Mouse (Mus musculus) limb, embryonic 11.5 days (tissue): Measurements from ENCODE around the gene Cd6. TPM values are rescaled to one million over a fixed set of nuclear protein-coding genes. Genes with fewer than 3 reads are reported as not detected.

Experiments
- ATAC-seq: fragments of 200-750 bp; cut with Nextera tagmentation; 2 replicates; pipeline ENCODE4 v1.8.0; 2017; ENCODE audit warnings: low read depth; ENCODE audit not compliant: insufficient number of reproducible peaks, low FRiP score, low TSS enrichment
- DNase-seq: peaks from one replicate; pipeline ENCODE4 v3.0.0-alpha.2; 2015; ENCODE audit warnings: low spot score
- H3K27ac ChIP-seq: fragments of 300-500 bp; sonication (generic); replicated peaks from 2 replicates; pipeline ENCODE4 v1.5.1; 2014; ENCODE audit warnings: low read depth, mild to moderate bottlenecking, low read length
- H3K27me3 ChIP-seq: fragments of 300-500 bp; sonication (generic); 2 replicates; pipeline ENCODE4 v1.6.1; 2014; ENCODE audit warnings: mild to moderate bottlenecking, low read length, mixed read lengths; ENCODE audit not compliant: control insufficient read depth, insufficient read depth
- H3K36me3 ChIP-seq: fragments of 300-500 bp; sonication (generic); 2 replicates; pipeline ENCODE4 v1.6.1; 2014; ENCODE audit warnings: mild to moderate bottlenecking, low read length, moderate library complexity, mixed read lengths; ENCODE audit not compliant: control insufficient read depth, insufficient read depth
- H3K4me1 ChIP-seq: fragments of 300-500 bp; sonication (generic); 2 replicates; pipeline ENCODE4 v1.6.1; 2014; ENCODE audit warnings: low read length, mixed read lengths; ENCODE audit not compliant: control insufficient read depth, insufficient read depth
- H3K4me2 ChIP-seq: fragments of 300-500 bp; sonication (generic); 2 replicates; pipeline ENCODE4 v1.6.1; 2014; ENCODE audit warnings: low read depth, mild to moderate bottlenecking, moderate library complexity; ENCODE audit not compliant: severe bottlenecking
- H3K4me3 ChIP-seq: fragments of 300-500 bp; sonication (generic); 2 replicates; pipeline ENCODE4 v1.5.1; 2014; ENCODE audit warnings: low read depth, low read length
- H3K9ac ChIP-seq: fragments of 300-500 bp; sonication (generic); 2 replicates; pipeline ENCODE4 v1.6.1; 2014; ENCODE audit warnings: mild to moderate bottlenecking, low read length
- H3K9me3 ChIP-seq: fragments of 300-500 bp; sonication (generic); 2 replicates; pipeline ENCODE4 v1.6.1; 2016; ENCODE audit warnings: low read length; ENCODE audit not compliant: control insufficient read depth
- WGBS: fragments of 180-500 bp; shearing (Covaris S2); extraction: QIAGEN DNeasy Blood & Tissue Kit; methylation state at CpG from one replicate; pipeline ENCODE4 v1.1.7; 2014; 5-methylcytosine and 5-hydroxymethylcytosine counted together
- polyA plus RNA-seq: library from polyadenylated mRNA; unstranded; fragments of >200 nt; fragmentation: Nextera tagmentation; extraction: Ambion mirVana; gene quantifications from 2 replicates; pipeline ENCODE4 v1.2.1, GENCODE M21; 2014

Gene Cd6
- polyA plus RNA-seq: 0.13 and 0.20 TPM in 2 replicates

DNA sequence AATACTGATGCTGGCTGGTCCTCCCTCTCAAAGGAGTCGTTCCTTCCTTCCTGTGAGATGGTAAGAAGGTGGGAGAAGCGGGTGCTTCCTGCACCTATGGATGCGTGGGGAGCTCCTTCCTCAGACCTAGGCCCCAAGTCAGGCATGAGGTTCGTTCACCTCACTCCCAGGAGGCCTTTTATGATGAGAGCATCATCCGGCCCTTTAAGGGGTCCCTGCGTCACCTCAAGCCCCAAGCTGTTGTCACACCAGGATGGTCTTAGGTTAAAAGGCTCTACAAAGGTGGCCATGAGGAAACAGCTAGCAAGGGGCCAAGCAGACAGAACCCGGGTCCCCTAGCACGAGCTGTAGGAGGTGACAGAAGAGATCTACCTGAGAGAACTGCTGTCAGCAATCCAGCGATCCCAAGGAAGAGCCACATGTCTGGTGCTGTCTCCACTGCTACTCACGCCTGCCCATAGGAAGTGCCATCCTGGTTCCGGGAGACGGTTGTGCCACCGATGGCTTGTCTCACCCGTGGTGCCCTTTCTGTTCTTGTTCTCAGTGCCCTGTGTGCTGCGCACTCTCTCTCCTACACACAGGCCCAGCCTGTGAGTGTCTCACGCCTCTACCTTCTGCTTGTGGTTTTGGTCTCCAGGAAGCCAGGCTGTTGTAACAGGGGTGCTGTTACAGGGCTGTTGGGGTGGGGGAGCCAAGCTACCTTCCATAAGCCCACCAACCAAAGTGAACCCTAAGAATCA lies at the start of gene Cd6:
Gene Cd6, minus strand, starts transcription at position 623 of the 740 bp plus-strand sequence.
- H3K4me1 ChIP-seq: no peaks in the 10 kb centered on the region
- ATAC-seq (no peak), DNase-seq (no peak)
- H3K27ac ChIP-seq: no peak within 1 kb of the TSS
- H3K9ac ChIP-seq: no peak within 1 kb of the TSS
- no peak within 1 kb of the TSS for H3K4me3 ChIP-seq
- H3K27me3 ChIP-seq: no peaks in the 10 kb centered on the region
- WGBS: 88% methylated on average over 16 of the region's 16 CpGs
- H3K36me3 ChIP-seq: no peaks in the 10 kb centered on the region
- H3K4me2 ChIP-seq: no peak within 1 kb of the TSS
- H3K9me3 ChIP-seq: no peaks in the 10 kb centered on the region

DNA sequence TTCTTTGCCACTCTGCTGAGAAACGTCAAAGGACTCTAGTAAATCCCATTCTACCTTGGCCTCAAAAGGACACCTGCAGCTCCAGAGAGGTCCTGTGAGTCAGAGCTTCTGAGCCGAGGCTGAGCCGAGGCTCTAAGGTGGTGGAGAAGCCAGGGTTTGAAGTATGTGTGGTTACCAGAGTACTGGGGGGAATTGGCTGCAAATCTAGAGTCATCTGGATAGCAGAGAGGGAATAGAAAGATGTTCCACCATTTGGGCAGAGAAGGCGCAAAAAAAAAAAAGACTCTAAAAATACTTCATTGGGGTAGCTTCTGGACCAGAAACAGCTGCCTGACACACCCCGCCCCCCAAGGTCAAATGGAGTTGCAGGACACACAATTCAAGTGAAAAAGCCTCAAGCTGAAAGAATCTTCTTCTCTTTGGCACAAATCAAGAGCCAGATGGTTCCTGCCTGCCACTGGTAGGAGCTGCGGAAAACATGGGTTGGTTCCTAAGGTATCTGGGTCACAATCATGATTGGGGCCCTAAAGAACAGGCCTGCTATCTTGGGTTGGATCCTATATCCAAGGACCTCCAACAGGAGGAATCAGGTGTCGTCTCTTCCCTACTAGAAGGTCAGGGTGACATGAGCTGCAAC lies 48.5 kb upstream of the Cd6 start:
- WGBS: 90% methylated on average over 7 of the region's 7 CpGs
- Histone ChIP-seq H3K4me1 (peaks cover 10% of the 10 kb centered on the region; the same call in 1 of the 2 replicates), H3K27me3 (no peaks in the 10 kb centered on the region), H3K9me3 (no peaks in the 10 kb centered on the region), H3K4me2 (no peak overlapping the region), H3K36me3 (peaks cover 9% of the 10 kb centered on the region; the same call in 1 of the 2 replicates), H3K27ac (no peak overlapping the region), H3K9ac (no peak overlapping the region), H3K4me3 (no peak overlapping the region)
- ATAC-seq (no peak), DNase-seq (no peak)

DNA sequence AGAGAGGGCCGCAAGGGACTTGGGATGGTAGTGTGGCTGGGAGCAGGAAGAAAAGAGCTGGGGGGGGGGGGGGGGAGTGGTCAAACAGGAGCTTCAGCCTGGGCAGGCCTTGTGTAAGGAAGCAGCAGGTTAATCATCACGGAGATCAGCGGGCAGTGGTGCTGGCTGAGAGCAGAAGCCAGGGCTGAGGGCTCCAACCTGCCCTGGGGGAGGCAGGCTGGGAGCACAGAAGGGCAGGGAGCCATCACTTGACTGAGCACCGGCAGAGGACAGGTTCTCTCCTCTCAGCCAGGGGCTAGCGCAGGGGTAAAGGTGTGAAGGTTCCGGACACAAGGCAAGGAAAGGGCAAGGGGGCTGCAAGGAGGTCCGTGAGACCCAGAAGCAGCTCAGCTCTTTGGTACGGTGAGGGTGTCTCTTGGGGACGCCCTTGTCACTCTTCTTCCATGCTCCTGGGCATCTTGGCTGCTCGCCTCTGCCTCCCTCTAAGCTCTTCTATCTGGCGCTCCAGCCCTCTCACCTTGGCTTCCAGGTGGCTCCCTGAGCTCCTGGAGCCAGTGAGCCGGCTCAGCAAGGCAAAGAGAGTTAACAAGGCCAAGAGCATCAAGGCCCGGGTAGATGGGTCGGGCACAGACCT lies 41.6 kb upstream of the Cd6 start:
- no peak overlapping the region for H3K9ac ChIP-seq

DNA sequence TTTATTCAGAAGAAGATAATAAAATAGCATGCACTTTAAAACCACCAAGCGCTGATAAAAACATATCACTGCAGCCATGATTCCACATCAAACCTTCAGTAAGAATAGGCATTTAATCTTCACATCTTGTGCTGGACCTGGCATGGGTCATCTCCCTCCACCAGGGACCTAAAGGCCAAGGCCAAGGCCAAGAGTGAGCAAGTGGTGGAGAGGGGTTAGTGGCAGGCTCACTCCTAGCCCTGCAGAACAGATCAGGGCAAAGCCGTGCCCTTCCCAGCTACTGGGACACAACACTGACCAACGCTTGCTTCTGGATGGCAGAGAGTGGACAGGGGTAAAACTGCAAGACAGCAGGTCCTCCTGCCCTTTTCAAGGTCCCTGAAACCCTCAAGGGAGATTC lies 40.8 kb upstream of the Cd6 start:
- ATAC-seq (no peak), DNase-seq (no peak)
- H3K9ac ChIP-seq: no peak overlapping the region
- H3K9me3 ChIP-seq: no peaks in the 10 kb centered on the region
- no peaks in the 10 kb centered on the region for H3K27me3 ChIP-seq
- peaks cover 10% of the 10 kb centered on the region for H3K4me1 ChIP-seq
- H3K36me3 ChIP-seq: peaks cover 20% of the 10 kb centered on the region
- no peak overlapping the region for H3K4me2 ChIP-seq
- H3K4me3 ChIP-seq: no peak overlapping the region
- WGBS: 92% methylated on average over 3 of the region's 3 CpGs
- no peak overlapping the region for H3K27ac ChIP-seq

More for the DNA sequence above, 41.6 kb upstream of the Cd6 start:
- no peak overlapping the region for H3K27ac ChIP-seq
- no peak for ATAC-seq
- no peak for DNase-seq
- no peak overlapping the region for H3K4me3 ChIP-seq
- H3K9me3 ChIP-seq: no peaks in the 10 kb centered on the region
- peaks cover 10% of the 10 kb centered on the region for H3K4me1 ChIP-seq
- no peak overlapping the region for H3K4me2 ChIP-seq
- H3K27me3 ChIP-seq: no peaks in the 10 kb centered on the region
- peaks cover 15% of the 10 kb centered on the region for H3K36me3 ChIP-seq
- 80% methylated on average over 14 of the region's 14 CpGs for WGBS

DNA sequence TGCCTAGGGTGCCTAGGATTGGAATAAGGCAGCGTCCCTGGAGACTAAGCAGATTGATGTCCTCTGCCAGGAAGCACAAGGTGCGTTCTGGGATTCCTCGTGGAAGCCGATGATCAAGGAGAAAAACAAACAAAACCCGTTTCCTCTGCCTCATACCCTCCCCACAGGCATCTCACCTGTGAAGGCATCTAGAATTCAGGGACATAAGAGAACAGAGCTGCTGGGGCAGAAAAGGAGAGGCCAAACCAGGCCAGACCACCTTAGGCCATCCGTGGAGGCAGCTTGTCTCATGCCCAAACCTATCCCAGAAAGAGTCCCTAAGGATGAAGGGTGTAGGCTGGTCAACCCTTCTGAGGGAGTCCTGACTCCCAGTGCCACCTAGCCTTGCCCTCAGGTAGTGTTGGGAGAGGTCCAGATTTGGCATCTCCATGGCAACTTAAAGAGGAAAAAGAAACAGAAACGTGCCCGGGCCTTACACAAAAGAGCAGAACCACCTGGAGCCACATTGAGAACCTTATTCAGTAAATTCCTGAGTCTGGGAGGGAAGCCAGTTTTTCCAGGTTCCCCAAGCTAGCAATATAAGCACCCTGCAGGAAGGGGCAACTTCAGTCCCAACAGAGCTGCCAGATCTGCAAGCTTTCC lies 40.1 kb upstream of the Cd6 start, which contains the start of gene Tmem132a:
Gene Tmem132a, minus strand, starts transcription at position 55 of the 642 bp plus-strand sequence.
- Histone ChIP-seq H3K4me2 (peak within 1 kb of the TSS; percentile 85), H3K9ac (peak within 1 kb of the TSS; percentile 96), H3K36me3 (peaks cover 24% of the 10 kb centered on the region), H3K9me3 (no peaks in the 10 kb centered on the region), H3K27ac (peak within 1 kb of the TSS; percentile 88), H3K4me1 (peaks cover 10% of the 10 kb centered on the region), H3K4me3 (peak within 1 kb of the TSS; percentile 67), H3K27me3 (no peaks in the 10 kb centered on the region)
- peak; percentile 22 for ATAC-seq
- WGBS: 3% methylated on average over 8 of the region's 8 CpGs
- DNase-seq: no peak

DNA sequence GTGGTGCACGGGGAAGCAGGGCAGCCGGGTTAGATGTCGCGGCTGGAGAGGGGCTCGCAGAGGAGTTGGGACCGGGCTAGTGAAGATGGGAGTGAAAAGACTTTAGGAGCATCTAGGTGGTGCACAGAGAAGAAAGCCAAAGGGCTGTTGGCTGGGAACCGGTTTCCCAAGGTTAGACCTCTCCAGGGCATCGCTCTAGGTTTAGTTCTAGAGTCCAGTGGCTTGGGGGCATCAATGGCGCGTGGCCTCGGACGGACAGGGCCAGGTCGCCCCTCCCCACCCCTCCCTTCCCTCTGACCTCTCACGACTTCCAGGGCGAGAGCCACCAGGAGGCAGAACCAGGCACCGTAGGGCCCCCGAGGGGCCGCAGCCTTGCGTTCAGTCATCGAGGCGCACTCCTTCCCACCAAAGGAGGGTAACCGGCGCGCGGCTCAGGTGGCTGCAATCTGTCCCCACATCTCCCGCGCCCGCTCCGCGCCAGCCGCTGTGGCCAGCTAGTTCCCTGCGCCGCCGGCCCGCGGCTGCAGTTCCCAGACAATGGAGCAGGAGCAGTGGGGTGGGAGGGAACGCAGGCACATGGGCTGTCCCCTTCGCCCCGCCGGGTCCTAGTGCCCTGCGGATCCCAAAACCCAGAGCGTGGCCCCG lies 39.5 kb upstream of the Cd6 start:
- ATAC-seq (peak; percentile 90), DNase-seq (peak; percentile 91)
- H3K9me3 ChIP-seq: no peaks in the 10 kb centered on the region
- no peaks in the 10 kb centered on the region for H3K27me3 ChIP-seq
- H3K4me2 ChIP-seq: peak overlapping the region; percentile 85
- peaks cover 27% of the 10 kb centered on the region for H3K36me3 ChIP-seq
- H3K4me3 ChIP-seq: peak overlapping the region; percentile 67
- peak overlapping the region; percentile 88 for H3K27ac ChIP-seq
- H3K9ac ChIP-seq: peak overlapping the region; percentile 96
- under 1% methylated on average over 43 of the region's 43 CpGs for WGBS
- H3K4me1 ChIP-seq: peaks cover 10% of the 10 kb centered on the region

DNA sequence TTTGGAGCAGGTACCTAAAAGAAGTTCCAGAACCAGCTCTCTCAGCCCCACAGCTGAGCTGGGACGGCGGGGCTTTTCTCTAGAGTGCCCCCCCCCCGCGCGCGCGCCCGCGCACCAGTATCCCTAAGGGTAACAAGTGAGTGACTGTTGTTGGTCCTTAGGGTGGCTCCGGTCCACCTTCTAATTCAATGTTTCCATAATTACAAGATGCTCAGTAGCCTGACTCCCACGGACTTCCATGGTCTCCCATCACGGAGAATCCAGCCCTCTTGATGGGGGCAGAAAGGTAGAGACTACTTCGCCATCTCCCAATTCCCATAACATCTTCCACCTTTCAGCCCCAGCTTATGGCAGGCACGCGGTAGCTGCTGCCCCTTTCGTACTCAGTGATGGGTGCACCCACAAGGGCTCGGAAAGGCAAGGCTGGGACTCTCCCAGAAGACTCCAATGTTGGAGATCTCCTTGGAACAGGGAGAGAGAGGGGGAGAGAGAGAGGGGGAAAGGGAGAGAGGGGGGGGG lies 38.8 kb upstream of the Cd6 start:
- peak; percentile 56 for DNase-seq
- peak; percentile 11; the same call in 1 of the 2 replicates for ATAC-seq
- H3K4me1 ChIP-seq: peaks cover 10% of the 10 kb centered on the region

More for the DNA sequence above, 38.8 kb upstream of the Cd6 start:
- Histone ChIP-seq H3K4me2 (peak overlapping the region; percentile 85), H3K9ac (peak overlapping the region; percentile 96), H3K4me3 (peak overlapping the region; percentile 67), H3K27ac (no peak overlapping the region), H3K36me3 (peaks cover 27% of the 10 kb centered on the region), H3K27me3 (no peaks in the 10 kb centered on the region), H3K9me3 (no peaks in the 10 kb centered on the region)
- WGBS: 1% methylated on average over 17 of the region's 17 CpGs
